Comparison of ENCODE assay signal across 9 mouse cellular contexts in genomic region chr4:55231522-55231921, GRCm38 (mm10).
DNase-seq lines count a peak whose midpoint lies in the region; ATAC-seq lines count a peak whose summit lies in the region.
"Had no signal": no experiment of that assay in that cellular context is flagged by ENCODE, and none has a peak within 500 bp of the region (broad histone marks: within the 10 kb centered on the region; RNA-seq: fewer than 3 reads in every experiment).

No protein-coding gene starts in this region.

- ATAC-seq in forebrain, embryonic 14.5 days: no peak
- no peak for ATAC-seq in forebrain, embryonic 16.5 days
- ATAC-seq in midbrain, embryonic 14.5 days (ENCODE audit: low FRiP score, low TSS enrichment): no peak
- no peak for ATAC-seq in midbrain, embryonic 15.5 days (replicated peaks)
- ATAC-seq in neural tube, embryonic 11.5 days (ENCODE audit: insufficient read depth, low FRiP score, low TSS enrichment): no peak
- no peak for ATAC-seq in monocyte, adult 5-6 weeks (replicated peaks; ENCODE audit: insufficient number of reproducible peaks, low FRiP score, low TSS enrichment, poor library complexity, severe bottlenecking)

- no peaks in the 10 kb centered on the region for H3K27me3 ChIP-seq in forebrain, embryonic 14.5 days (replicated peaks; ENCODE audit: control insufficient read depth, insufficient read depth, low read length)
- no peaks in the 10 kb centered on the region for H3K27me3 ChIP-seq in forebrain, embryonic 16.5 days (replicated peaks; ENCODE audit: control insufficient read depth, insufficient read depth, low read length)
- no peaks in the 10 kb centered on the region for H3K27me3 ChIP-seq in midbrain, embryonic 14.5 days (ENCODE audit: control insufficient read depth, insufficient read depth, low read length)
- no peaks in the 10 kb centered on the region for H3K27me3 ChIP-seq in midbrain, embryonic 15.5 days (replicated peaks)
- no peaks in the 10 kb centered on the region for H3K27me3 ChIP-seq in neural tube, embryonic 11.5 days (ENCODE audit: control insufficient read depth, insufficient read depth, low read length)

- H3K9ac ChIP-seq in forebrain, embryonic 14.5 days (ENCODE audit: low read length): no peak overlapping the region
- H3K9ac ChIP-seq in forebrain, embryonic 16.5 days (replicated peaks; ENCODE audit: low read depth, low read length): no peak overlapping the region
- H3K9ac ChIP-seq in midbrain, embryonic 14.5 days (replicated peaks; ENCODE audit: low read length): no peak overlapping the region
- H3K9ac ChIP-seq in midbrain, embryonic 15.5 days: no peak overlapping the region
- H3K9ac ChIP-seq in neural tube, embryonic 11.5 days (ENCODE audit: low read length): no peak overlapping the region

- no peak overlapping the region for H3K4me2 ChIP-seq in forebrain, embryonic 14.5 days (ENCODE audit: low read length)
- H3K4me2 ChIP-seq in forebrain, embryonic 16.5 days (ENCODE audit: low read length): no peak overlapping the region
- H3K4me2 ChIP-seq in midbrain, embryonic 14.5 days (ENCODE audit: low read length): no peak overlapping the region
- H3K4me2 ChIP-seq in midbrain, embryonic 15.5 days: no peak overlapping the region
- no peak overlapping the region for H3K4me2 ChIP-seq in neural tube, embryonic 11.5 days (ENCODE audit: low read depth)

- H3K27ac ChIP-seq in forebrain, embryonic 14.5 days (ENCODE audit: low read depth, low read length): no peak overlapping the region
- no peak overlapping the region for H3K27ac ChIP-seq in forebrain, embryonic 16.5 days (ENCODE audit: low read length)
- no peak overlapping the region for H3K27ac ChIP-seq in midbrain, embryonic 14.5 days (replicated peaks; ENCODE audit: low read depth, low read length)
- H3K27ac ChIP-seq in midbrain, embryonic 15.5 days: no peak overlapping the region
- no peak overlapping the region for H3K27ac ChIP-seq in neural tube, embryonic 11.5 days (ENCODE audit: low read depth, low read length)

- H3K36me3 ChIP-seq in forebrain, embryonic 14.5 days (ENCODE audit: control insufficient read depth, insufficient read depth, low read length): no peaks in the 10 kb centered on the region
- no peaks in the 10 kb centered on the region for H3K36me3 ChIP-seq in forebrain, embryonic 16.5 days (ENCODE audit: control insufficient read depth, insufficient read depth)
- no peaks in the 10 kb centered on the region for H3K36me3 ChIP-seq in midbrain, embryonic 14.5 days (ENCODE audit: control insufficient read depth, insufficient read depth, low read length)
- no peaks in the 10 kb centered on the region for H3K36me3 ChIP-seq in midbrain, embryonic 15.5 days (replicated peaks)
- H3K36me3 ChIP-seq in neural tube, embryonic 11.5 days (ENCODE audit: control insufficient read depth, insufficient read depth, low read length): no peaks in the 10 kb centered on the region

- H3K4me1 ChIP-seq in forebrain, embryonic 14.5 days (ENCODE audit: control insufficient read depth, insufficient read depth, low read length): no peaks in the 10 kb centered on the region
- no peaks in the 10 kb centered on the region for H3K4me1 ChIP-seq in forebrain, embryonic 16.5 days (replicated peaks; ENCODE audit: control insufficient read depth, insufficient read depth, low read length)
- H3K4me1 ChIP-seq in midbrain, embryonic 14.5 days (ENCODE audit: control insufficient read depth, insufficient read depth, low read length): no peaks in the 10 kb centered on the region
- H3K4me1 ChIP-seq in midbrain, embryonic 15.5 days: no peaks in the 10 kb centered on the region
- H3K4me1 ChIP-seq in neural tube, embryonic 11.5 days (ENCODE audit: control insufficient read depth, insufficient read depth, low read length): no peaks in the 10 kb centered on the region

- H3K9me3 ChIP-seq in forebrain, embryonic 14.5 days (replicated peaks; ENCODE audit: control insufficient read depth, low read length): no peaks in the 10 kb centered on the region
- H3K9me3 ChIP-seq in forebrain, embryonic 16.5 days (ENCODE audit: control insufficient read depth, low read length): no peaks in the 10 kb centered on the region; the same call in 1 of the 2 replicates
- no peaks in the 10 kb centered on the region for H3K9me3 ChIP-seq in midbrain, embryonic 14.5 days (ENCODE audit: control insufficient read depth, low read length)
- H3K9me3 ChIP-seq in midbrain, embryonic 15.5 days: no peaks in the 10 kb centered on the region
- no peaks in the 10 kb centered on the region for H3K9me3 ChIP-seq in neural tube, embryonic 11.5 days (ENCODE audit: control insufficient read depth, low read length)

- peak; percentile 31 for DNase-seq in forebrain, embryonic 14.5 days (ENCODE audit: low spot score)
- DNase-seq in midbrain, embryonic 14.5 days: peak; percentile 62
- DNase-seq in embryo, embryonic 10.5 days (ENCODE audit: low spot score): peak; percentile 68
- DNase-seq in neural tube, embryonic 11.5 days (ENCODE audit: low spot score): peak; percentile 50
- DNase-seq in MN1 (ENCODE audit: low spot score): no peak

- H3K4me3 ChIP-seq in forebrain, embryonic 14.5 days (ENCODE audit: low read depth, low read length): no peak overlapping the region
- H3K4me3 ChIP-seq in forebrain, embryonic 16.5 days (replicated peaks; ENCODE audit: low read length): no peak overlapping the region
- H3K4me3 ChIP-seq in midbrain, embryonic 14.5 days (replicated peaks; ENCODE audit: low read depth, low read length): no peak overlapping the region
- no peak overlapping the region for H3K4me3 ChIP-seq in midbrain, embryonic 15.5 days
- no peak overlapping the region for H3K4me3 ChIP-seq in neural tube, embryonic 11.5 days (ENCODE audit: low read depth, low read length)
- H3K4me3 ChIP-seq: myocyte had no signal

- 32% methylated on average over 4 of the region's 4 CpGs for WGBS in forebrain, embryonic 14.5 days
- 32% methylated on average over 4 of the region's 4 CpGs for WGBS in forebrain, embryonic 16.5 days
- WGBS in midbrain, embryonic 14.5 days: 36% methylated on average over 4 of the region's 4 CpGs
- WGBS in midbrain, embryonic 15.5 days: 32% methylated on average over 4 of the region's 4 CpGs
- 28% methylated on average over 4 of the region's 4 CpGs for WGBS in neural tube, embryonic 11.5 days
